Mouse (Mus musculus): ENCODE data around the gene R3hdm2. TPM values are rescaled to one million over a fixed set of nuclear protein-coding genes. Genes with fewer than 3 reads are reported as not detected.
A peak's percentile ranks its signal among the peaks of the same experiment; 100 is the strongest.

Gene R3hdm2
- total RNA-seq, 2 experiments from 2014 or later = 333 to 340 TPM

GRCm38 (mm10) chr10:127511634-127512306 lies 131.6 kb downstream of the R3hdm2 start:
- intact Hi-C loops (cut with DNase I) = loop anchor here (1.0 kb wide), 1 partner anchor 25 kb away; no protein-coding TSS in a partner anchor
- DNase-seq (ENCODE audit: low spot score in 2 of 2) = peak; percentile 93 to 97

GRCm38 (mm10) chr10:127512307-127512666 lies 132.2 kb downstream of the R3hdm2 start:
- intact Hi-C loops (cut with DNase I) = loop anchor here (1.0 kb wide), 1 partner anchor 24 kb away; no protein-coding TSS in a partner anchor
- DNase-seq (ENCODE audit: low spot score in 2 of 2) = no peak

- intact Hi-C loops (cut with DNase I) = loop anchor here (1.0 kb wide), 1 partner anchor 23 kb away; no protein-coding TSS in a partner anchor
- peak; percentile 96 to 97 for DNase-seq (ENCODE audit: low spot score in 2 of 2)
Measured at GRCm38 (mm10) chr10:127512813-127513212, 132.7 kb downstream of the R3hdm2 start.

- no peak for DNase-seq (ENCODE audit: low spot score in 2 of 2)
- intact Hi-C loops (cut with DNase I) = no loop called here
Measured at GRCm38 (mm10) chr10:127513501-127514091, 133.5 kb downstream of the R3hdm2 start.

DNA sequence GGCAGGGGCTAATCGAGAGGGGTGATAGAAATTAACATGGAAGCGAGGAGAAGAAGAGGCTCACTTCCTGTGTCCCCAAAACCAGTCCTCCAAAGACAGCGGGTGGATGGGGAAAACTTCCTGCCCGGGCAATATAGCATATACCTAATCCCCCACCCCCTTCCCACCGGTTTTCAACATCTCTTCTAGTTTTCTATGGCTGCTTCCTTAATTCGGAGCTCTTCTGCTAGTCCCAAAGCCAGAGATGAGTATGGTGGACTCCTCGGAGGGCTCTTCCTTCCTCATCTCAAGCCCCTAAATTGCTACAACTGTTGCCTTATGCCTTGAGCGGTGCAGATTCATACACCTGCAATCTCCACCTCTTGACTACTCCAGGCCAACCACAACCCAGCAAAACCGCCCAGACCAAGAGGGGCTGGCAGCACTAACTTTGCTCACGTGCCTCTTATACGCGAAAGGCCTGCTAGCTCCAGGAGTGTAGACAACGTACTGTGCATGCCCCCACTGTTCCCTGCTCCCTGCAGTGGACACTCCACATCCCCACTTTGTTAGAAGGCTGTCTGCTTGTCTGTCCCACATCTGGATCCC lies 134.1 kb downstream of the R3hdm2 start:
- DNase-seq (ENCODE audit: low spot score in 2 of 2) = no peak
- intact Hi-C loops (cut with DNase I) = no loop called here

- DNase-seq (ENCODE audit: low spot score in 2 of 2) = no peak
- intact Hi-C loops (cut with DNase I) = no loop called here
Measured at GRCm38 (mm10) chr10:127514764-127515163, 134.6 kb downstream of the R3hdm2 start, which contains the start of gene Ndufa4l2. Gene Ndufa4l2 (plus strand): TSS chr10:127514967.

DNA sequence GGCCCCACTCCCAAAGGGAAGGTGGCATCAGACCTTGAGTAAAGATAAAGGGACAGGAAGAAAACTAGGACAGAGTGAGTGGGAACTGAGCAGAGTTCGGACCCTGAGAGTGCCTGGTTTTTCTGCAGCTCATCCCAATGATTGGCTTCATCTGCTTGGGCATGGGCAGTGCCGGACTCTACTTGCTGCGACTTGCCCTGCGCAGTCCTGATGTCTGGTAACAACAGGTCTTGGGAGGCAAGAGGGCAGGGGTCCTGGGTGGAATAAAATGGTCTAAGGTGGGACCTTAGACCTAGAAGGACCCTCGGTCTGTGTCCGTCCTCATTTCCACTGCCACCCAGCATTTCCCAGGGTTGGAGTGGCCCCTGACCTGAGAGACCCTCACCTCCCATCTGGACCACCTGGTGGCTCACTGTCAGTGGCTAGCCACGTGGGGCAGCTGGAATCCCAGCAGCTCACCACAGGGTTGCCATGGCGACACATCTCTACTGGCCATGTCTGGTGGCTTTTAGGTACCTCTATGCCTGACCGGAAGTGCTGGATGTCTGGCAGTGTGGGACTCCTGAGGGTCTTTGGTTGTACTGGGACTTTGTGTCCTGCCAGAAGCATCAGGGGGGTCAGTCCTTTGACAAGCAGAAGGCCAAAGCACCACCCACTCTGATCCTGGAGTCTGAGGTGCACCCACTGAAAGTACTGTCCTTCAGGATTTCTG lies 135.3 kb downstream of the R3hdm2 start:
- intact Hi-C loops (cut with DNase I) = no loop called here
- DNase-seq (ENCODE audit: low spot score in 2 of 2) = no peak

GRCm38 (mm10) chr10:127515983-127516459 lies 135.9 kb downstream of the R3hdm2 start:
- DNase-seq (ENCODE audit: low spot score in 2 of 2) = no peak
- intact Hi-C loops (cut with DNase I) = no loop called here

DNA sequence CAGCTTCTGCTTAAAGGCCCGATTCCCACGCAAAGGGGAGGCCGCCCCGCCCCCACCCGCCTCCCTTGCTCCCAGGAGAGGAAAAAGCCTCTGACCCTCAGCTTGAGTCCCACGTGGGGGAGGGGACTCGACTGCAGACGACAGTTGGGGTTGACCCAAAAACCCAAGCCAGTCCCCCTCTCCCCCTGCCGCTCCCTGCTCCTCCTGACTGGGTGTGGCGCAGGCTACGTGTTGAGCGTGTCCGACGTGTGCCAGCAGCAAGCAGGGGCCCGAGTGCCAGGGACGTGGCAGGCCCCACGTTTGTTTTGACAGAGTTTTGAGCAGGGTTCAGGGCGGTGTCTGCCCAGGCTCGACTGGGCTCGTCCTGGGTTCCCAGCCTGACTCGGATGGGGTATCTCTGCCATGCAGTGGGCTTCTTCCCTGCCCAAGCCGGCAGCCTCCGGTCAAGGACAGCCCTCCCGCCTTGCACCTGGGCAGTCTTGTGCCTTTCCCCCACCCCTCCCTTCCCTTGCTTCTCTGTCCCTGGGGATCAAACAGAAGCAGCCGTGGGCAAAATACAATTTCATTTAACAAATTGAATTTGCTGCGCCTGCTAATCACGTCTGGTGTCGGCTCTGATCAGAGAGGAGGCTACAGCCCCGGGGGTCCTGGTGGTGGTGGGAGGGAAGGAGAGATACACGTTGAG lies 136.6 kb downstream of the R3hdm2 start:
- DNase-seq (ENCODE audit: low spot score in 2 of 2) = no peak

DNA sequence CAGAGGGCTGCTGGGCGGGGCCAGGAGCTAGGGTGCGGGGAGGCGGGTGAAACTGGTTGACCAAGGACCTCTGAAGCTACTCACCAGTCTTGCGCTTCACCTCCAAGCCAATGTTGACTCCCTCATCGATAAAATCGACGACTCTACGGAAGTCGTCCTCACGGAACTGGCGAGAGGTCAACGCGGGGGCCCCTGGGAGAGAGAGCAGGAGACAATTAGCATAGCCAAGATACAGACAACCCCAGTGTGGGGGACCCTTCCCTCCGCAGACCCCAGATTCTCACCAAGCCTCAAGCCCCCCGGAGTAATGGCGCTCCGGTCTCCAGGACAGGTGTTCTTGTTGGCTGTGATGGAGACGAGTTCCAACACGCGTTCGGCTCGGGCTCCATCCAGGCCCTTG lies 137.8 kb downstream of the R3hdm2 start:
- intact Hi-C loops (cut with DNase I) = no loop called here

More for the DNA sequence above, 136.6 kb downstream of the R3hdm2 start:
- intact Hi-C loops (cut with DNase I) = no loop called here

DNA sequence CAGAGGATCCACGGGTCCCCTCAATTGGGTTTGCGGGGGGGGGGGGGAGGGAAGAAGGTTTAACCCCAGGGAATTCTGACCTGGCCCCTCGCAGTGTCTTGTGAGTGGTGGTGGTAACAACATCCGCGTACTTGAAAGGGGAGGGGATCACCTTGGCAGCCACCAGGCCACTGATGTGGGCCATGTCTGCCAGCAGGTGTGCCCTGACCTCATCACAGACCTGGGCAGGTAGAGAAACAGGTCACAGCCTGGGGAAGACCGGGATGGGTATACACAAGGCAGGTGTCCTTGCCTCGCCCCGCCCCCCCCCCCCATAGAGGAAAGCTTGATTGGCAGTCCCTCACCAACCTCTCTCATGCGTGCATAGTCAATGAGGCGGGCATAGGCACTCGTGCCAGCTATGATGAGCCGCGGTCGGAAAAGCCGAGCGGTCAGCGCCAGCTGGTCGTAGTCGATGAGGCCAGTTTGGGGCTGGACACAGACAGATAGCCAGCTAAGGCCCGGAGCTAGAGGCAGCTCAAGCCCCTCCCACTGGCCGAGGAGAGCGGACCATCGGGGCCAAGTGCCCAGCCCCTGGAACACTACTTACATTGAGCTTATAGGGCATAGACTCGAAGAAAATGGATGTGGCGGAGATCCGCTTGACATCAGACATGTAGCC lies 139.0 kb downstream of the R3hdm2 start:
- intact Hi-C loops (cut with DNase I) = no loop called here
- DNase-seq (ENCODE audit: low spot score in 2 of 2) = no peak

More for the DNA sequence above, 137.8 kb downstream of the R3hdm2 start:
- DNase-seq (ENCODE audit: low spot score in 2 of 2) = no peak

- intact Hi-C loops (cut with DNase I) = no loop called here
- DNase-seq (ENCODE audit: low spot score in 2 of 2) = no peak
Measured at GRCm38 (mm10) chr10:127519903-127520713, 140.0 kb downstream of the R3hdm2 start.

- intact Hi-C loops (cut with DNase I) = no loop called here
- DNase-seq (ENCODE audit: low spot score in 2 of 2) = no peak
Measured at GRCm38 (mm10) chr10:127520714-127521357, 140.7 kb downstream of the R3hdm2 start.

DNA sequence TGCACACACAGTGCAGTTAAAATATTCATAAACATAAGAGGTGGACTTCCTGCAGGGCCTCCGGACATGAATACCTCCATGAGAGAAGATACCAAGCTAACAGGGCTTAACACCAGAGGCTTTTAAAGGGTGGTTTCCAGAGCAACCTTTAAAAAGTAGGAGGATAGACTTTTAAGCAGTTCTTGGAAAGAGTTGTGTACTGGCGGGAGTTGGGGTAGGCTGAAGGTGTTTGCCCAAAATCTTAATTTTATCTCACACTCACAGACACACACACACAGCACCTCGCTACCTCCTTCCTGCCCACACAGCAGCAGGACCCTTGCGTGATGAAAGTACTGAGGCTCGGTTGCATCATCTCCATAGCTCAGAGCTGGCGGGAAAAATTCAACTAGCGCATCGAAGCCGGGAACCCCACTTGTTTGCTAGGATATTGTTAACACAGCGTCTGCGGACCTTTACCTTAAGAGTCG lies 141.5 kb downstream of the R3hdm2 start:
- intact Hi-C loops (cut with DNase I) = no loop called here
- no peak for DNase-seq (ENCODE audit: low spot score in 2 of 2)

GRCm38 (mm10) chr10:127522088-127522581 lies 142.0 kb downstream of the R3hdm2 start, which contains the start of gene Shmt2:
Gene Shmt2 (minus strand): TSS chr10:127522444.
- DNase-seq (ENCODE audit: low spot score in 2 of 2) = peak; percentile 89 to 91
- intact Hi-C loops (cut with DNase I) = no loop called here

GRCm38 (mm10) chr10:127524646-127525255 lies 144.6 kb downstream of the R3hdm2 start:
- intact Hi-C loops (cut with DNase I) = no loop called here
- no peak for DNase-seq (ENCODE audit: low spot score in 2 of 2)

DNA sequence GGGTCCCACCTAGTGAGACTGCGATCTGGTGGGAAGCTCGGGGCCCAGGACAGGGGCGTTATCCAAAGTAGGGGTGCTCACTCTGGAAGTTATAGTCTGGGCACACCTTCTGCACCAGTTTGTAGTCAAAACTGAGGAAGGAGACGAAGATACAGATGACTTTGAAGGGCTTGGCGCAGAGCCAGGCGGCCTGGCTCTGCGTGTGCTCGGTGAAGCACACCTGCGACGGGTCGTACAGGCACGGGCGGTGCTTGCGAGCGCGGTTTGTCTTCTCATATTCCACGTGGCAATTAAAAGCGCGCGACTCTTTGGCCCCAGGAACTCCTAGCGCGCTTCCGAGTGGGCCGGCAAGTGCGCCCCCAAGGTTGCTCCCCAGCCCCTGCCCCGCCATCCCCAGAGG lies 145.9 kb downstream of the R3hdm2 start:
- no peak for DNase-seq (ENCODE audit: low spot score in 2 of 2)
- intact Hi-C loops (cut with DNase I) = no loop called here

Data from left cerebral cortex, postnatal 14 days (tissue).